Mouse (Mus musculus): ENCODE measurements at regions not wholly inside any gene's neighbourhood (a gene's known extent, or its start where the extent isn't known, plus 50 kb on each side); places are given as distances from the start of the nearest gene placed in this dataset.
A peak's percentile ranks its signal among the peaks of the same experiment; 100 is the strongest.

- DNase-seq (ENCODE audit: low read depth, low spot score): peak; percentile 20
Observed at GRCm38 (mm10) chrX:89352984-89353383, 56.5 kb downstream of the Pet2 start.

Data from brain, adult 2 months (tissue).